20 mouse cellular contexts compared by ENCODE assay signal in genomic region chr6:5082740-5083139, GRCm38 (mm10).
DNase-seq lines count a peak whose midpoint lies in the region; ATAC-seq and TF ChIP-seq lines count a peak whose summit lies in the region.
"Had no signal": no experiment of that assay in that cellular context is flagged by ENCODE, and none has a peak within 500 bp of the region (broad histone marks: within the 10 kb centered on the region; RNA-seq: fewer than 3 reads in every experiment).

No protein-coding gene starts in this region.

- H3K27ac ChIP-seq in heart, postnatal 0 days (ENCODE audit: low read depth): peak overlapping the region; percentile 11; the same call in 1 of the 2 replicates
- no peak overlapping the region for H3K27ac ChIP-seq in heart, adult 2 months
- H3K27ac ChIP-seq in kidney, postnatal 0 days: no peak overlapping the region
- H3K27ac ChIP-seq in embryonic facial prominence, embryonic 10.5 days (replicated peaks): peak overlapping the region; percentile 75
- peak overlapping the region; percentile 74 for H3K27ac ChIP-seq in limb, embryonic 10.5 days
- H3K27ac ChIP-seq: midbrain, embryonic 13.5 days had no signal

- H3K27me3 ChIP-seq in heart, postnatal 0 days (ENCODE audit: control insufficient read depth, insufficient read depth, low read length): no peaks in the 10 kb centered on the region
- no peaks in the 10 kb centered on the region; the same call in 1 of the 2 replicates for H3K27me3 ChIP-seq in heart, adult 2 months (ENCODE audit: control insufficient read depth, insufficient read depth, low read length)
- H3K27me3 ChIP-seq in kidney, postnatal 0 days (ENCODE audit: insufficient read depth, low read length): no peaks in the 10 kb centered on the region
- H3K27me3 ChIP-seq in embryonic facial prominence, embryonic 10.5 days (replicated peaks; ENCODE audit: low read depth, poor library complexity, severe bottlenecking): no peaks in the 10 kb centered on the region
- H3K27me3 ChIP-seq in limb, embryonic 10.5 days (ENCODE audit: low read depth, poor library complexity, severe bottlenecking): no peaks in the 10 kb centered on the region
- H3K27me3 ChIP-seq: midbrain, embryonic 13.5 days had no signal

- no peaks in the 10 kb centered on the region for H3K9me3 ChIP-seq in heart, postnatal 0 days (replicated peaks; ENCODE audit: control insufficient read depth, low read length)
- no peaks in the 10 kb centered on the region for H3K9me3 ChIP-seq in kidney, postnatal 0 days (replicated peaks; ENCODE audit: low read length)
- no peaks in the 10 kb centered on the region for H3K9me3 ChIP-seq in embryonic facial prominence, embryonic 10.5 days
- H3K9me3 ChIP-seq in limb, embryonic 10.5 days (replicated peaks): no peaks in the 10 kb centered on the region
- H3K9me3 ChIP-seq: midbrain, embryonic 13.5 days had no signal

- DNase-seq in heart, postnatal 0 days (ENCODE audit: low spot score): no peak
- no peak for DNase-seq in heart, adult 2 months
- peak; percentile 83 for DNase-seq in kidney, postnatal 0 days (ENCODE audit: low spot score)
- no peak for DNase-seq in kidney, postnatal 25 days
- no peak for DNase-seq in embryonic facial prominence, embryonic 10.5 days (ENCODE audit: low spot score)
- no peak for DNase-seq in limb, embryonic 10.5 days (ENCODE audit: low spot score)
- no peak for DNase-seq in spleen, adult 12 weeks (ENCODE audit: low spot score)
- DNase-seq: adrenal gland, postnatal 14 days; cerebellum, adult 2 months; cerebellum, postnatal 25 days; forebrain, postnatal 0 days; gastrocnemius, postnatal 14 days; kidney, adult 8-10 months; liver, postnatal 0 days; lung, postnatal 10 days; right cerebral cortex, adult 18-20 months; right cerebral cortex, postnatal 4 days had no signal

- intact Hi-C loops in heart, adult 2 months (cut with DNase I): no loop called here

- TF ChIP-seq CTCF in heart, postnatal 0 days (IDR thresholded peaks at IDR 0.05; ENCODE audit: low read depth): no peak
- TF ChIP-seq CTCF in heart, adult 2 months (IDR thresholded peaks at IDR 0.05): no peak
- no peak for TF ChIP-seq CTCF in kidney, postnatal 0 days (IDR thresholded peaks at IDR 0.05; ENCODE audit: low read depth)

- ATAC-seq in heart, postnatal 0 days (ENCODE audit: insufficient read depth, low read depth): no peak
- ATAC-seq in kidney, postnatal 0 days (replicated peaks; ENCODE audit: low FRiP score, low read depth): no peak
- ATAC-seq: activated CD4-positive, CD25-positive, alpha-beta regulatory T cell, adult 4 months; forebrain, postnatal 0 days; liver, postnatal 0 days; midbrain, embryonic 13.5 days had no signal

- H3K4me1 ChIP-seq in heart, postnatal 0 days (ENCODE audit: control insufficient read depth, insufficient read depth): 0 out of 2 replicates have a peak, but pooled peaks cover 3% of the 10 kb centered on the region
- H3K4me1 ChIP-seq in heart, adult 2 months (ENCODE audit: control insufficient read depth, insufficient read depth, low read length): peaks cover 5% of the 10 kb centered on the region
- no peaks in the 10 kb centered on the region for H3K4me1 ChIP-seq in kidney, postnatal 0 days (replicated peaks; ENCODE audit: insufficient read depth, low read length)
- peaks cover 37% of the 10 kb centered on the region for H3K4me1 ChIP-seq in embryonic facial prominence, embryonic 10.5 days
- H3K4me1 ChIP-seq in limb, embryonic 10.5 days: peaks cover 47% of the 10 kb centered on the region

- H3K4me3 ChIP-seq in heart, postnatal 0 days (ENCODE audit: low read depth, low read length): no peak overlapping the region
- no peak overlapping the region for H3K4me3 ChIP-seq in heart, adult 2 months
- H3K4me3 ChIP-seq in kidney, postnatal 0 days (replicated peaks; ENCODE audit: low read depth, low read length): no peak overlapping the region
- H3K4me3 ChIP-seq in embryonic facial prominence, embryonic 10.5 days: no peak overlapping the region
- no peak overlapping the region for H3K4me3 ChIP-seq in limb, embryonic 10.5 days
- H3K4me3 ChIP-seq: midbrain, embryonic 13.5 days had no signal

- no peak for TF ChIP-seq POLR2A in heart, adult 2 months (IDR thresholded peaks at IDR 0.05; ENCODE audit: insufficient read depth, low read depth, low read length)

- TF ChIP-seq EP300 in heart, postnatal 0 days (IDR thresholded peaks at IDR 0.05; ENCODE audit: low read depth): no peak
- TF ChIP-seq EP300 in heart, adult 2 months (IDR thresholded peaks at IDR 0.05; ENCODE audit: insufficient read depth, low read depth, low read length): no peak

- H3K79me2 ChIP-seq in heart, adult 2 months (replicated peaks; ENCODE audit: control insufficient read depth, insufficient read depth, low read length): no peaks in the 10 kb centered on the region

- H3K9ac ChIP-seq in heart, postnatal 0 days (replicated peaks; ENCODE audit: low read depth, low read length): no peak overlapping the region
- no peak overlapping the region for H3K9ac ChIP-seq in heart, adult 2 months (ENCODE audit: low read depth, low read length)
- H3K9ac ChIP-seq in kidney, postnatal 0 days (ENCODE audit: low read depth, low read length): no peak overlapping the region
- H3K9ac ChIP-seq: forebrain, postnatal 0 days; liver, postnatal 0 days; midbrain, embryonic 13.5 days had no signal

- no peaks in the 10 kb centered on the region for H3K36me3 ChIP-seq in heart, postnatal 0 days (replicated peaks; ENCODE audit: control insufficient read depth, insufficient read depth, low read length)
- no peaks in the 10 kb centered on the region for H3K36me3 ChIP-seq in heart, adult 2 months (ENCODE audit: control insufficient read depth, insufficient read depth, low read length)
- no peaks in the 10 kb centered on the region for H3K36me3 ChIP-seq in kidney, postnatal 0 days (ENCODE audit: insufficient read depth, low read length)
- H3K36me3 ChIP-seq in embryonic facial prominence, embryonic 10.5 days (replicated peaks): peaks cover 7% of the 10 kb centered on the region
- peaks cover 9% of the 10 kb centered on the region; the same call in 1 of the 2 replicates for H3K36me3 ChIP-seq in limb, embryonic 10.5 days

- WGBS in heart, postnatal 0 days: 53% methylated on average over 2 of the region's 2 CpGs
- WGBS in heart, adult 2 months: 46% methylated on average over 2 of the region's 2 CpGs
- WGBS in kidney, postnatal 0 days: 53% methylated on average over 2 of the region's 2 CpGs
- 47% methylated on average over 2 of the region's 2 CpGs for WGBS in embryonic facial prominence, embryonic 10.5 days
- WGBS in limb, embryonic 10.5 days: 53% methylated on average over 2 of the region's 2 CpGs

- H3K4me2 ChIP-seq in heart, postnatal 0 days (ENCODE audit: low read depth, low read length): no peak overlapping the region
- H3K4me2 ChIP-seq in kidney, postnatal 0 days (ENCODE audit: low read length): no peak overlapping the region
- H3K4me2 ChIP-seq: liver, embryonic 11.5 days; midbrain, embryonic 13.5 days had no signal

Comparison
In these comparisons a context has a peak if more than half of its experiments do, and no peak if none do; other contexts are left out.
1. H3K27ac ChIP-seq: peak in heart, postnatal 0 days (single experiment), embryonic facial prominence, embryonic 10.5 days (single experiment) and limb, embryonic 10.5 days (single experiment); none in heart, adult 2 months (single experiment) and kidney, postnatal 0 days (single experiment).